Mouse (Mus musculus): ENCODE data around the gene Gm20388.

Gm20388 gene

DNA sequence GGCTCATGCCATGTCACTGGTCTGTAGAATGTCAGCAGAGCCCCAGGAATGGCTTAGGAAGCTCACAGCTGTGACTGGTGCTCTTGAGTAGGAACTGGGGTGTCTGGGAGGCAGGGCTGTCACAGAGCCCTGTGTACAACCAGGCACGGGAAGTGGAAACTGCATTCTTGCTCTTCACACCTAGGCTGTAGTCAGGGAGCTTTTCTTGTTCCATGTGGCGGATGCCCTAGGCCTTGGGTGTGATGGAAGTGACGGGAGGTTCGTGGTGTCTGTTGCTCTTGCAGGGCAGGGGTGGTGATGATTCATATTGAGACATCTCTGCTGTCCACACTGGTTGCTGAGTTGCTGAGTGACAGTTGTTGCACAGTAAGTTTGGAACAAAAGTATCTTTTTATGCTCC, 2084.5 kb downstream of the Gm20388 start:
- no peak for DNase-seq (ENCODE audit: extremely low spot score)

GRCm38 (mm10) chr8:121995895-121996294, 2085.3 kb downstream of the Gm20388 start:
- no peak for DNase-seq (ENCODE audit: extremely low spot score)

GRCm38 (mm10) chr8:121998631-121999030, 2088.0 kb downstream of the Gm20388 start:
- no peak for DNase-seq (ENCODE audit: extremely low spot score)

GRCm38 (mm10) chr8:121999211-121999610, 2088.6 kb downstream of the Gm20388 start:
- DNase-seq (ENCODE audit: extremely low spot score), result no peak

GRCm38 (mm10) chr8:122001339-122002115, 2090.9 kb downstream of the Gm20388 start:
- DNase-seq (ENCODE audit: extremely low spot score), result no peak

- DNase-seq (ENCODE audit: extremely low spot score), result no peak
Observed at GRCm38 (mm10) chr8:122003646-122004045, 2093.0 kb downstream of the Gm20388 start.

DNA sequence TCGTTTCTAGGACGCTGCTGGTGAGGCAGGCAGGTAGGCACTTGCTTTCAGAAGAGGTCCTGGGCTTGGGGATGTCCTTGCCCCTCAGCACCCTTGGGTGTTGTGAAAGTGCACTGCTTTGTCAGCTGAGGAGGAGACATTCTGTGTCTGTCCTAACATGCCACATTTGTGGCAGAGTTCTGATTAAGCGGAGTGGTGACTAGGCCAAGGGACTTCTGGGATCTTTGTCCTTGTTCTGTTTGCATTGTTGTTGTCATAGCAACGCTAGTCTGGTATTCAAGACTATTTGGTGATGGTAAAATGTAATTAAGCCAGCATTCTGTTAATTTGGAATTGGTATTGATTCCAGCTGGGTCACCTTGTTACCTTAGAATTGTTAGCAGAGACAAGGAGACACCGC, 2093.5 kb downstream of the Gm20388 start:
- no peak for DNase-seq (ENCODE audit: extremely low spot score)

- DNase-seq (ENCODE audit: extremely low spot score), result no peak
Observed at GRCm38 (mm10) chr8:122005422-122006204, 2095.0 kb downstream of the Gm20388 start.

GRCm38 (mm10) chr8:122006688-122007484, 2096.2 kb downstream of the Gm20388 start:
- no peak for DNase-seq (ENCODE audit: extremely low spot score)

GRCm38 (mm10) chr8:122008395-122008794, 2097.8 kb downstream of the Gm20388 start:
- DNase-seq (ENCODE audit: extremely low spot score), result no peak

DNA sequence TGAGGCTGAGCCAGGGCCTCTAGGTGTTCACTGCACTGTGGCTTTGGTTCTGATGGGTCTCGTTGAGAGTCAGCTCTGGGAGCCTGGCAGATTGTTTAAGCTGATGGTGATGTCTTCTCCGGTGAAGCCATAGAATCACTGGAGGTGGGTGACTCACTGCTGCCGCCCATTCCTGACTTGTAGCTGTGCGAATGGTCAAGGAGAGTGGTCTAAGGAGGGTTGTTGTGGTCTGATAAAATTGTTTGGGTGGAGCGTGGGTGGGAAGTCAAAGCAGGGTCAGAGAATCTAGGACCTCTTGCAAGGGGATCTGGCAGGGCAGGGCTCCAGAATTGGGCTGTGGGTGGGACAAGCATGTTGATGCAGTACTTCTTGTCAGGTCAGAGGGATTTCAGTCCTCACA, 2100.0 kb downstream of the Gm20388 start:
- no peak for DNase-seq (ENCODE audit: extremely low spot score)

- DNase-seq (ENCODE audit: extremely low spot score), result no peak
Observed at GRCm38 (mm10) chr8:122011066-122011588, 2100.5 kb downstream of the Gm20388 start.

- DNase-seq (ENCODE audit: extremely low spot score), result no peak
Observed at GRCm38 (mm10) chr8:122014606-122015005, 2104.0 kb downstream of the Gm20388 start.

- no peak for DNase-seq (ENCODE audit: extremely low spot score)
Observed at GRCm38 (mm10) chr8:122018046-122018831, 2107.6 kb downstream of the Gm20388 start.

GRCm38 (mm10) chr8:122019162-122019561, 2108.5 kb downstream of the Gm20388 start:
- DNase-seq (ENCODE audit: extremely low spot score), result no peak

GRCm38 (mm10) chr8:122020050-122020771, 2109.6 kb downstream of the Gm20388 start:
- DNase-seq (ENCODE audit: extremely low spot score), result no peak

GRCm38 (mm10) chr8:122021725-122022124, 2111.1 kb downstream of the Gm20388 start:
- no peak for DNase-seq (ENCODE audit: extremely low spot score)

GRCm38 (mm10) chr8:122022274-122022673, 2111.6 kb downstream of the Gm20388 start:
- no peak for DNase-seq (ENCODE audit: extremely low spot score)

DNA sequence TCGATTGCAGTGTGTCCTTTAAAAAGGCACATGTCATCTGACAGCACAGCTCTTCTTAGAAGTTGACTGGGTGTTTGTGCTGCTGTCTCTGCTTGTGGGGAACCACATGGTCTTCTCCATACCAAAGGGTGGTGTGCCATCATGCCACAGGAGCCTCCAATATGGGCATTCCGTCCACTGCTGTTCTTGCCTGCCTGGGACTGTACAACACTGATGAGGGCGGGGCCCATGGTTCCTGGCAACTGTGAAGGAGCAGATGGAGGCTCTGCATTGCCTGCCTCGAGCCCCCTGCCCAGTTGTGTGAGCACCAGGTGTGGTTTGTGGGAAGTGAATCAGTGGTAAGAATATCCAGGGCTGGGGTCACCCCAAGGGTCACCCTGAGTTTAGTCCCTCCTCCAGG, 2112.1 kb downstream of the Gm20388 start:
- DNase-seq (ENCODE audit: extremely low spot score), result no peak

DNA sequence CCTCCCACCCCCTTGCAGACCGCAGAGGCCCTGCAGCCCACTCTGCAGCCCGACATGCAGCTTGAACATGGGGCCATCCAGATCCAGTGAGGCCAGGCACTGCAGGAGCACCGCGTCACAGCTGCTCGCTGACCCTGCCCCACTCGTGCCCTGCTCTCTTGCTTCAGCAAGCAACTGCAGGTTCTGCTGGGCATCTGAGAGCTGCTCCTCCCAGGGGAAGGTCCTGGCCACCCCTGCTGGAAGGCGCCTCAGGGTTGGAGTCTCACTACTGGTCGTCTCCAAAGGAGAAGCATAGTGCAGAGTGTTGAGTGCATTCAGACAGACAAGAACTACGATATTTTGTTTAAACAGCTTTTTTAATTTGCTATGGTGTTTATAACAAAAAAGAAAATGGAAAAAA, 2114.9 kb downstream of the Gm20388 start:
- no peak for DNase-seq (ENCODE audit: extremely low spot score)

All from embryo, embryonic 9.5 days (tissue).